Mouse (Mus musculus): ENCODE results near the gene Plxna1. TPM values are rescaled to one million over a fixed set of nuclear protein-coding genes. Genes with fewer than 3 reads are reported as not detected.

The Plxna1 gene
- polyA plus RNA-seq, 1 experiment from 2014 or later = 47.8 TPM

DNA sequence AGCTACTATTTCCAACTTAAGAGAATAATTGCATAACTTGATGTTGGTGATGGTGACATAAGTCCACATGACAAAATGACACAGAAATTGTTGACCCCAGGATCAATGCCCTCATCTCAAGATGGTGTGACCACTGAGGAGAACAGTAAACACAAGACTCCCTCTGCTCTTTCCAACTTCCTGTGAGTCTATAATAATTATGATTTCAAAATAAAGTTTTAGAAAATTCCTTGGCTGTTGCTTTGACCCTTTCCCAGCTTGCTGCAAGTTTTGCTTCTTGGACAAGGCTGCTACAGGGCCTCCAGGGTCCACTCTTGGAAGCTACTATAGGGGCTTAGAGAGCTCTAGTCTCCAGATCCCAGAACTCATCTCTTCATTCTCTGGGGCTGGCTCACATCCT is 6.4 kb upstream of the Plxna1 start:
- Histone ChIP-seq H3K27me3 (replicated peaks; ENCODE audit: control insufficient read depth, insufficient read depth, low read length) (no peaks in the 10 kb centered on the region), H3K4me1 (replicated peaks; ENCODE audit: control insufficient read depth, insufficient read depth, low read length) (no peaks in the 10 kb centered on the region), H3K36me3 (ENCODE audit: control insufficient read depth, insufficient read depth) (no peaks in the 10 kb centered on the region), H3K4me3 (replicated peaks; ENCODE audit: low read length) (no peak overlapping the region), H3K4me2 (ENCODE audit: low read length) (no peak overlapping the region), H3K27ac (ENCODE audit: low read length) (no peak overlapping the region), H3K9ac (replicated peaks; ENCODE audit: low read depth, low read length) (no peak overlapping the region), H3K9me3 (ENCODE audit: control insufficient read depth, low read length) (peaks cover 3% of the 10 kb centered on the region; the same call in 1 of the 2 replicates)
- ATAC-seq = no peak

DNA sequence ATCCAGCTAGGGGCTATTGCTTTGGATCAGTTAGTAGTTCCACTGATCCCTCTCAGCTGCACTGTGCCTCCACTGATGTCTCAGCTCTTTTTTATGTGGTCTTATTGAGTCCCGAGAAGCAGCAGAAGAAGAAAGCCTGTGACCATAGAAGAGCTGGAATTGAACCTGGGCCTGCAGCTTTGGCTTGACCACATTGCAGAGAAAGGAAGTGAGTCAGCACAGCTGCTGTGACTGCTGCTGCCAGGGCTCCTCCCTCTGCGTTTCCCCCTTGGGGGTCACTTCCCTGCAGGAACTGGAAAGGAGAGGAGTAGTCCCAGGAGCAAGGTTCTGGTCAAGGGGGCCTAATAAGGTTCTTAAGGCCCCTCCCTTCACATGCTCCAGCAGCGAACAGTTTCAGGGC is 1.9 kb upstream of the Plxna1 start:
- H3K9ac ChIP-seq (replicated peaks; ENCODE audit: low read depth, low read length) = no peak overlapping the region
- H3K4me1 ChIP-seq (replicated peaks; ENCODE audit: control insufficient read depth, insufficient read depth, low read length) = peaks cover 28% of the 10 kb centered on the region
- no peaks in the 10 kb centered on the region for H3K36me3 ChIP-seq (ENCODE audit: control insufficient read depth, insufficient read depth)
- H3K4me2 ChIP-seq (ENCODE audit: low read length) = no peak overlapping the region
- H3K9me3 ChIP-seq (ENCODE audit: control insufficient read depth, low read length) = peaks cover 3% of the 10 kb centered on the region; the same call in 1 of the 2 replicates
- H3K27ac ChIP-seq (ENCODE audit: low read length) = no peak overlapping the region
- no peak for ATAC-seq
- WGBS = 77% methylated on average over 3 of the region's 3 CpGs
- H3K4me3 ChIP-seq (replicated peaks; ENCODE audit: low read length) = no peak overlapping the region
- H3K27me3 ChIP-seq (replicated peaks; ENCODE audit: control insufficient read depth, insufficient read depth, low read length) = no peaks in the 10 kb centered on the region

DNA sequence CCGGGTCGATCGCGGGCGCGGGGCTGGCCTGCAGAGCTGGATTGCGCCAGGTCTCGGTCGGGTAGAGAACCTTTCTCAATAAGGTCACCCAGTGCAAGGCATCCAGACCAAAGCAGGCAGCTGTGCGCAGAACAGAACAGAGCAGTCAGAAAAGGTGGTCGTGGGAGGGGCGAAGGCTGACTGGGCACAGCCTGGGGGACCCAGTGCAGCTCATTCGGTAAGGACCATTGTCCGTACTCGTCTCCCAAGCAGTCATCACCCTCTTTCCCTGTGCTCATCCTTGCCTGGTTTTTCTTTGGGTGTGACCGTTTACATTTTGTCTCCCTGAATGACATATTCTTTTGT is 659 bp upstream of the Plxna1 start:
- H3K4me1 ChIP-seq (replicated peaks; ENCODE audit: control insufficient read depth, insufficient read depth, low read length) = peaks cover 41% of the 10 kb centered on the region
- H3K4me2 ChIP-seq (ENCODE audit: low read length) = peak overlapping the region; percentile 96
- H3K36me3 ChIP-seq (ENCODE audit: control insufficient read depth, insufficient read depth) = no peaks in the 10 kb centered on the region
- peak; percentile 22 for ATAC-seq
- WGBS = 7% methylated on average over 16 of the region's 16 CpGs
- peak overlapping the region; percentile 95 for H3K4me3 ChIP-seq (replicated peaks; ENCODE audit: low read length)
- H3K9ac ChIP-seq (replicated peaks; ENCODE audit: low read depth, low read length) = peak overlapping the region; percentile 79
- no peaks in the 10 kb centered on the region for H3K27me3 ChIP-seq (replicated peaks; ENCODE audit: control insufficient read depth, insufficient read depth, low read length)
- H3K27ac ChIP-seq (ENCODE audit: low read length) = no peak overlapping the region; the same call in 1 of the 2 replicates
- H3K9me3 ChIP-seq (ENCODE audit: control insufficient read depth, low read length) = peaks cover 3% of the 10 kb centered on the region; the same call in 1 of the 2 replicates

DNA sequence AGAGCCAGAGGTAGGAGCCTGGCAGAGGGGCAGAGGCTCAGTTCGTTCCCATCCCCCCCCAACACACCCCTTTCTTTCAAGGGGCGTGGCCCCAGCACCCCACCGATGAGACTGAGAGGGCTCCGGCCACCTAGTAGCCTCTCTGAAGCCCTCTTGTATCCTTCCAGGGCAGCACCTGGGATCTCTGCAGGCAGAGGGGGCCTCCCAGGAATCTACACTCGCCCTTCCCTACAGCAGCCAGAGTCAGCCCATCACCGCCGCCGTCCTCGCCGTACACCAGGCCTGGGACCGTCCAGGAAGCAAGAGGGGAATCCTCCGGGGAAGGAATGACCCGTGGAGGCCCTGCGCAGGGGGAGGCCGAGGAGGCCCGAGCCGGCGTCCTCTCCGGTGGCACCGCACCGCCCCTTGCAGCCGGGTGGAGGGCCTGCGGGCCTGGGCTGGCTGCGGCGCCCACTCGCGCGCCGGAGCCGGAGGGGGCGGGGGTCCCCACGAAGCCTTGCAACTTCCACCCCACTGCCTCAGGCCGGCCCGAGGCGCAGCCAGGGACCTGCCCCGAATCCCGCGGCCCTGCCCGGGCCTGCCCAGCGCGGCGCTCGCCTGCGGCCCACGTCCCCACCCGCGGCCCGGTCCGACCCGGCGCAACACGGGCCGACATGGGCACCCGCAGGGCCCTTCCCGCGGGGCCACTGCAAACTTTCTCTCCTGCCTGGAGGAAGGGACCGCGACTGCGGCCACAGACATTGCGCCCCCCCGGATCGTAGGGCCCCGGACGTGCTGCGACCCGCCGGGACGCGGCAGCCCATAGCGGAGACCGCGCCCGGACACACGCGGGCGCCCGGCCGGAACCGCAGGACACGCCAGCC is 771 bp downstream of the Plxna1 start:
- Histone ChIP-seq H3K4me1 (replicated peaks; ENCODE audit: control insufficient read depth, insufficient read depth, low read length) (peaks cover 44% of the 10 kb centered on the region), H3K9me3 (ENCODE audit: control insufficient read depth, low read length) (no peaks in the 10 kb centered on the region), H3K4me3 (replicated peaks; ENCODE audit: low read length) (peak overlapping the region; percentile 95), H3K9ac (replicated peaks; ENCODE audit: low read depth, low read length) (peak overlapping the region; percentile 90), H3K4me2 (ENCODE audit: low read length) (peak overlapping the region; percentile 68), H3K36me3 (ENCODE audit: control insufficient read depth, insufficient read depth) (no peaks in the 10 kb centered on the region), H3K27ac (ENCODE audit: low read length) (no peak overlapping the region; the same call in 1 of the 2 replicates), H3K27me3 (replicated peaks; ENCODE audit: control insufficient read depth, insufficient read depth, low read length) (no peaks in the 10 kb centered on the region)
- peak; percentile 16 for ATAC-seq
- under 1% methylated on average over 58 of the region's 80 CpGs for WGBS

DNA sequence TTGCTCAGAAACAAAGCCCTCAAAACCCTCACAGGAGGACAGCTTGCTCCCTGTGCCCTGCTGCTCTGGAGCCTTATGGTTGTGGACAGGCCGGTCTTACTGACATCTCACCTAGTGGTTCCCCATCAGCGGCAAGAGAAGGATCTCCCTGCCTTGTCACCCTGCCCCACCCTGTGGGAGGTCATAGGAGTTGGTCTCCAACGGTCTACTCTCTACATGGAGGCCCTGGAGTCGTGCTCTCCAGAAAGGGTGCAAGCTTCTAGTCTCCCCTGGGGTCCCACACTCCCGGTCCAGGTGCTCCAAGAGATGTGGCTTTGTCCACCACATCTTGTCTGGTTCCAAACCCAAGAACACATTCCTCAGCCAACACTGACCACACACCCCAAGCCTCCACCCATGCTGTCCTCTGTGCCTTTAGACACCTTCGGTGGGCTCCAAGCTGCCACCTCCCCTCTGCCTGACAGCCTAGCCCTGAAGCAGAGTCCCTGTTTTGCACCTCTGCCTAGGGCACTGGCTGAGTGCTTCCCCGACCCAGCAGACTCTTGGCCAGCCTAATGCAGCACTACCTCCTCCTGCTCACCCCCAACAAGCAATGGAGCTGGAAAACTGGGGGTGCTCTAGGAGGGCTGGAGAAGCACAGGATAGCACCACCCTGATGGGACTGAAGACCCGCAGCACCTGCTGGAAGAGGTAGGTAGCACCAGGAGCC is 1.6 kb downstream of the Plxna1 start:
- Histone ChIP-seq H3K4me2 (ENCODE audit: low read length) (peak overlapping the region; percentile 68), H3K9me3 (ENCODE audit: control insufficient read depth, low read length) (no peaks in the 10 kb centered on the region), H3K4me1 (replicated peaks; ENCODE audit: control insufficient read depth, insufficient read depth, low read length) (peaks cover 48% of the 10 kb centered on the region), H3K36me3 (ENCODE audit: control insufficient read depth, insufficient read depth) (no peaks in the 10 kb centered on the region), H3K4me3 (replicated peaks; ENCODE audit: low read length) (peak overlapping the region; percentile 95), H3K27ac (ENCODE audit: low read length) (no peak overlapping the region), H3K27me3 (replicated peaks; ENCODE audit: control insufficient read depth, insufficient read depth, low read length) (no peaks in the 10 kb centered on the region), H3K9ac (replicated peaks; ENCODE audit: low read depth, low read length) (peak overlapping the region; percentile 90)
- WGBS = 51% methylated on average over 8 of the region's 8 CpGs
- 0 out of 2 replicates have a peak, but pooled peaks have one; percentile 0 for ATAC-seq

DNA sequence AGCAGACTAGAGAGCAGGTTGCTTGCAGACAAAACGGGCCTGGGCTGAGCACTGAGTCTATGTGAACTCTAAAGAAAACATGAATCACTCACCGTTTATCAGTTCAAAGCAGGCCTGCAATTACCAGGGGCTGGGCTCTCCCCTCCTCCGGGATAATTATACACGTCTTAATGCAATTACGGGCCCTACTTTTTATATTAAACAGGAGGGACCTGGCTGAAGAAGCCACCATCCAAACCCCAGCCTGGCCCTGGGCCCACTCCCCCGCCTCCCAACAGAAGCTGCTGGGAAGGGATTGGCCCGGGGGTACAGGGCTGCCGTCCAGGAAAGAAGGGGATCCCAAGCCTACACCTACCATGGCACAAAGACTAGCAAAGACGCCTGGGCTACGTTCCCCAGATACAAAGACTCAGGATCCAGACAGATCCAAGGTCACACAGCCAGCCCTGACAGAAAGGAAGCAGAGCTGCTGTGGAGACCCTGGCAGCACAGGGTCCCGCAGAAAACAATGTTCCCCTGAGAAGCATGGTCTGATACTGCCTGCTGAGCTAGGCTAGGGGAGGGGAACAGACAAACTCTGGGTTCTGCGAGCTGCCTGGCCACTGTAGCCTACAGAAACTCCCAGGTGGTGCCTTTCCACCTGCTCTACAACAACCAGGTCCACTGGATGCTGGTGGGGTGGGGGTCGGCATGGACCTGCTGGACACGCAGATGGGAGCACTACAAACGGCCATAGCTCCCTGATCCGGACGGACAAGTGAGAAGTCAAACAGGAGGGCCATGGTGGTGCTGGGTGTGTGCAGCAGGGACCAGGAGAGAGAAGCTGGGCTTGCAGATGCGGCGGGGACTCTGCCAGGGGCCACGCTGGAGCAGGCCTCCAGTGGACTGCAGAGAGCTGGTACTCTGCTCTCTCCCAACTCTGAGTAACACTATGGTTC is 2.4 kb downstream of the Plxna1 start:
- Histone ChIP-seq H3K4me3 (replicated peaks; ENCODE audit: low read length) (peak overlapping the region; percentile 95), H3K4me2 (ENCODE audit: low read length) (peak overlapping the region; percentile 68), H3K36me3 (ENCODE audit: control insufficient read depth, insufficient read depth) (no peaks in the 10 kb centered on the region), H3K27me3 (replicated peaks; ENCODE audit: control insufficient read depth, insufficient read depth, low read length) (no peaks in the 10 kb centered on the region), H3K4me1 (replicated peaks; ENCODE audit: control insufficient read depth, insufficient read depth, low read length) (peaks cover 55% of the 10 kb centered on the region), H3K27ac (ENCODE audit: low read length) (peak overlapping the region; percentile 36; the same call in 1 of the 2 replicates), H3K9me3 (ENCODE audit: control insufficient read depth, low read length) (no peaks in the 10 kb centered on the region), H3K9ac (replicated peaks; ENCODE audit: low read depth, low read length) (peak overlapping the region; percentile 90)
- ATAC-seq = no peak
- 31% methylated on average over 20 of the region's 20 CpGs for WGBS

DNA sequence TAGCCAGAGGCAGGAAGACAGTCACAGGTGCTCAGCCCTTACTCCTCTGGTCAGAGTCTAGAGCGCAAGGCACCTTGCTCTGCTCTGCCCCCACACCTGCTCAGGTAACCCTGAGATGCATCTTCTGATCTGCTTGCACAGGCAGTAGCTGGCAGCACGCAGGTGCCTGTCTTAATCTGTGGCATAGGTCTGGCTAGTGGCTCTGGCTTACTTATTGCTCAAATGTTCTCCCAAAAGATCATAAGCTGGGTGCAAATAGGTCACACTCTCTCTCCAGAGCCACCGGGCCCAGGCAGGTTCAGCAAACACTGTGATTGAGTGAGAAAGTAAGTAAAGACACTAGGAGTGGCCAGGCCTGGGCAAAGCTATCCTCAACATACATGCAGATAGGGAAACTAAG is 3.2 kb downstream of the Plxna1 start:
- Histone ChIP-seq H3K4me2 (ENCODE audit: low read length) (peak overlapping the region; percentile 68), H3K4me3 (replicated peaks; ENCODE audit: low read length) (no peak overlapping the region), H3K36me3 (ENCODE audit: control insufficient read depth, insufficient read depth) (no peaks in the 10 kb centered on the region), H3K9me3 (ENCODE audit: control insufficient read depth, low read length) (no peaks in the 10 kb centered on the region), H3K27me3 (replicated peaks; ENCODE audit: control insufficient read depth, insufficient read depth, low read length) (no peaks in the 10 kb centered on the region), H3K4me1 (replicated peaks; ENCODE audit: control insufficient read depth, insufficient read depth, low read length) (peaks cover 57% of the 10 kb centered on the region), H3K9ac (replicated peaks; ENCODE audit: low read depth, low read length) (0 out of 2 replicates have a peak overlapping the region, but pooled peaks have one; percentile 90), H3K27ac (ENCODE audit: low read length) (peak overlapping the region; percentile 24; the same call in 1 of the 2 replicates)
- WGBS = 86% methylated on average over 3 of the region's 3 CpGs
- no peak for ATAC-seq

DNA sequence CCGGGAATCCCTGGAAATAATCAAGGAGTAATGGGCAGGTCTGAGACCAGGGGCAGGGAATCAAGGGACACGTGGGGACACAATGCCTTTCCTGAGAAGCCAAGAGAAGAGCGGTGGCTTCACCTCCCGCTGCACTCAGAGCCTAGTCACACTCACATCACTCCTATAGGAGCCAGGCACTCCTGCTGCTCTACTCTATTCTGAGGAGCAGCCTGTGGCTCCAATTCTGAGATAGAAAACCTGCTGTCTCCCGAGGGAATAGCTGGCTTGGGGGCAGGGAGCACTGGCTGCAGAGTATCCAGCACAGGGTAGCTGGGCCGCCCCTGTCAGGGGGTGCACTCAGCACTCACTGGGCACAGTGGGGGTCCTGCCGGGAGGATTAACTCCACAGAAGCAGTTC is 6.8 kb downstream of the Plxna1 start:
- Histone ChIP-seq H3K36me3 (ENCODE audit: control insufficient read depth, insufficient read depth) (no peaks in the 10 kb centered on the region), H3K4me1 (replicated peaks; ENCODE audit: control insufficient read depth, insufficient read depth, low read length) (peaks cover 68% of the 10 kb centered on the region), H3K9ac (replicated peaks; ENCODE audit: low read depth, low read length) (no peak overlapping the region), H3K9me3 (ENCODE audit: control insufficient read depth, low read length) (no peaks in the 10 kb centered on the region), H3K4me2 (ENCODE audit: low read length) (no peak overlapping the region), H3K27me3 (replicated peaks; ENCODE audit: control insufficient read depth, insufficient read depth, low read length) (no peaks in the 10 kb centered on the region), H3K4me3 (replicated peaks; ENCODE audit: low read length) (no peak overlapping the region), H3K27ac (ENCODE audit: low read length) (no peak overlapping the region)
- no peak for ATAC-seq
- 16% methylated on average over 7 of the region's 7 CpGs for WGBS

Measured in forebrain, embryonic 16.5 days (tissue).